Mouse (Mus musculus) adrenal gland (tissue): ENCODE data around the gene Tuba3b.

Experiments
- intact Hi-C: fragments of 180-260 bp; cut with DNase I; formaldehyde crosslinking; loops from one replicate; pipeline ENCODE4 v1.15.1; 2025
- long read RNA-seq, 2 experiments: library from polyadenylated mRNA; unstranded; transcript quantifications; one replicate each; pipeline ENCODE4 v2.0.0; 2020; ENCODE audit warnings: borderline replicate concordance in 1 of 2; ENCODE audit not compliant: insufficient replicate concordance in 1 of 2

Tuba3b gene
- long read RNA-seq, experiment 1: 0 reads
- long read RNA-seq, experiment 2: 0 reads

- intact Hi-C loops: no loop called here
Observed at GRCm38 (mm10) chr6:145615666-145616210, at the start of gene Tuba3b. Tuba3b (plus strand) TSS chr6:145615757.

GRCm38 (mm10) chr6:145567296-145567695, 48.3 kb upstream of the Tuba3b start:
- intact Hi-C loops: no loop called here

GRCm38 (mm10) chr6:145567832-145568231, 47.7 kb upstream of the Tuba3b start:
- intact Hi-C loops: no loop called here

GRCm38 (mm10) chr6:145568701-145569100, 46.9 kb upstream of the Tuba3b start:
- intact Hi-C loops: no loop called here

GRCm38 (mm10) chr6:145573250-145574013, 42.1 kb upstream of the Tuba3b start:
- intact Hi-C loops: no loop called here

GRCm38 (mm10) chr6:145576762-145577161, 38.8 kb upstream of the Tuba3b start:
- intact Hi-C loops: no loop called here

GRCm38 (mm10) chr6:145578457-145579185, 36.9 kb upstream of the Tuba3b start:
- intact Hi-C loops: no loop called here

- intact Hi-C loops: no loop called here
Observed at GRCm38 (mm10) chr6:145579761-145580160, 35.8 kb upstream of the Tuba3b start.

- intact Hi-C loops: no loop called here
Observed at GRCm38 (mm10) chr6:145581366-145582170, 34.0 kb upstream of the Tuba3b start.

GRCm38 (mm10) chr6:145585052-145585973, 30.2 kb upstream of the Tuba3b start:
- intact Hi-C loops: no loop called here

GRCm38 (mm10) chr6:145590501-145591293, 24.9 kb upstream of the Tuba3b start:
- intact Hi-C loops: loop anchor here (10.0 kb wide), 1 partner anchor 146 kb away; no protein-coding TSS in a partner anchor

GRCm38 (mm10) chr6:145591578-145591977, 24.0 kb upstream of the Tuba3b start:
- intact Hi-C loops: loop anchor here (10.0 kb wide), 1 partner anchor 147 kb away; no protein-coding TSS in a partner anchor

GRCm38 (mm10) chr6:145592036-145592435, 23.5 kb upstream of the Tuba3b start:
- intact Hi-C loops: loop anchor here (10.0 kb wide), 1 partner anchor 147 kb away; no protein-coding TSS in a partner anchor

- intact Hi-C loops: loop anchor here (10.0 kb wide), 1 partner anchor 148 kb away; no protein-coding TSS in a partner anchor
Observed at GRCm38 (mm10) chr6:145592531-145592998, 23.0 kb upstream of the Tuba3b start.

- intact Hi-C loops: loop anchor here (10.0 kb wide), 1 partner anchor 149 kb away; no protein-coding TSS in a partner anchor
Observed at GRCm38 (mm10) chr6:145593991-145594390, 21.6 kb upstream of the Tuba3b start.

- intact Hi-C loops: loop anchor here (10.0 kb wide), 1 partner anchor 151 kb away; no protein-coding TSS in a partner anchor
Observed at GRCm38 (mm10) chr6:145595905-145596304, 19.7 kb upstream of the Tuba3b start.

- intact Hi-C loops: loop anchor here (10.0 kb wide), 1 partner anchor 154 kb away; no protein-coding TSS in a partner anchor
Observed at GRCm38 (mm10) chr6:145598794-145599555, 16.6 kb upstream of the Tuba3b start.

- intact Hi-C loops: no loop called here
Observed at GRCm38 (mm10) chr6:145604126-145604525, 11.4 kb upstream of the Tuba3b start.
